Mouse (Mus musculus): ENCODE measurements at regions not wholly inside any gene's neighbourhood (a gene's known extent, or its start where the extent isn't known, plus 50 kb on each side); places are given as distances from the start of the nearest gene placed in this dataset.

DNA sequence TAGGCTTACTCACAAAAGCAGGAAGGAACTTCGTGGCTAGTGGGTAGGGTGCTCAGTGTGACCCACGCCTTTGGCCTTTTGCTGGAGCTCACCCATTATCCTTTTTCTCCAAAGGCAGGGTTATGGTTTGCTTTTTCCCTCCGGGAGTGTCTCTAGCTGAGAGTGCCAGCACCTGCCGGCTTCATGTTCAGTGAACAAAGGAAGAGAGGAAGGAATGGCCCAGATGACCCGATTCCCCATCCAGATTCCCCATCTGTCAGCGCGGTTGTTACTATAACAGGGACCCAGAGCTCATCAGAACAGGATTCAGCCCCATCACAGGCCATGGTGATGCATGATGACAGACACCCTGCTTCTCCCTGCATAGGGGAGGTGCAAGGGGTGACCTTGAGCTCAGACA is 435.7 kb upstream of the Fam19a5 start:
- TF ChIP-seq GATA1 (IDR thresholded peaks at IDR 0.05; ENCODE audit: low read length), result no peak
- no peak for TF ChIP-seq TAL1 (IDR thresholded peaks at IDR 0.05; ENCODE audit: low read length)
